Mouse (Mus musculus): ENCODE measurements around the gene Cyp2c40. TPM values are rescaled to one million over a fixed set of nuclear protein-coding genes. Genes with fewer than 3 reads are reported as not detected.
"Not testable (repeated sequence)": the region's sequence is repeated elsewhere in the genome, so short reads cannot be mapped to it uniquely, and the experiment has no call there.

Gene Cyp2c40
- polyA plus RNA-seq (2015; fragmentation: Nextera tagmentation; extraction: Ambion mirVana) = not detected in 2 replicates

GRCm38 (mm10) chr19:39812714-39813113, at the start of gene Cyp2c40:
Gene Cyp2c40 (minus strand): TSS chr19:39812814.
- not testable (repeated sequence) for H3K4me2 ChIP-seq (ENCODE audit: low read depth, low read length); H3K27ac ChIP-seq (ENCODE audit: low read length); ATAC-seq (replicated peaks; ENCODE audit: extremely low read depth, insufficient read depth, low FRiP score); H3K4me3 ChIP-seq (ENCODE audit: low read length); H3K36me3 ChIP-seq (ENCODE audit: control insufficient read depth, insufficient read depth); H3K27me3 ChIP-seq (ENCODE audit: control insufficient read depth, insufficient read depth, low read length); H3K4me1 ChIP-seq (ENCODE audit: control insufficient read depth, insufficient read depth, low read length); H3K9me3 ChIP-seq (replicated peaks; ENCODE audit: control insufficient read depth, low read length); H3K9ac ChIP-seq (ENCODE audit: low read length)
- WGBS = 81% methylated on average over 3 of the region's 3 CpGs

GRCm38 (mm10) chr19:39820931-39821330, 8.3 kb upstream of the Cyp2c40 start:
- H3K4me3 ChIP-seq (ENCODE audit: low read length); H3K27ac ChIP-seq (ENCODE audit: low read length); H3K36me3 ChIP-seq (ENCODE audit: control insufficient read depth, insufficient read depth); ATAC-seq (replicated peaks; ENCODE audit: extremely low read depth, insufficient read depth, low FRiP score); H3K27me3 ChIP-seq (ENCODE audit: control insufficient read depth, insufficient read depth, low read length); H3K9me3 ChIP-seq (replicated peaks; ENCODE audit: control insufficient read depth, low read length); H3K4me2 ChIP-seq (ENCODE audit: low read depth, low read length); H3K9ac ChIP-seq (ENCODE audit: low read length); H3K4me1 ChIP-seq (ENCODE audit: control insufficient read depth, insufficient read depth, low read length): not testable (repeated sequence)
- 60% methylated on average over 2 of the region's 2 CpGs for WGBS

GRCm38 (mm10) chr19:39816400-39816799, 3.8 kb upstream of the Cyp2c40 start:
- not testable (repeated sequence) for H3K36me3 ChIP-seq (ENCODE audit: control insufficient read depth, insufficient read depth); H3K9ac ChIP-seq (ENCODE audit: low read length); H3K4me1 ChIP-seq (ENCODE audit: control insufficient read depth, insufficient read depth, low read length); H3K27me3 ChIP-seq (ENCODE audit: control insufficient read depth, insufficient read depth, low read length); H3K27ac ChIP-seq (ENCODE audit: low read length); H3K4me3 ChIP-seq (ENCODE audit: low read length); H3K9me3 ChIP-seq (replicated peaks; ENCODE audit: control insufficient read depth, low read length); ATAC-seq (replicated peaks; ENCODE audit: extremely low read depth, insufficient read depth, low FRiP score); H3K4me2 ChIP-seq (ENCODE audit: low read depth, low read length)
- 77% methylated on average over 1 of the region's 1 CpGs for WGBS

GRCm38 (mm10) chr19:39815991-39816390, 3.4 kb upstream of the Cyp2c40 start:
- not testable (repeated sequence) for H3K27ac ChIP-seq (ENCODE audit: low read length); ATAC-seq (replicated peaks; ENCODE audit: extremely low read depth, insufficient read depth, low FRiP score); H3K9me3 ChIP-seq (replicated peaks; ENCODE audit: control insufficient read depth, low read length); H3K27me3 ChIP-seq (ENCODE audit: control insufficient read depth, insufficient read depth, low read length); H3K4me3 ChIP-seq (ENCODE audit: low read length); H3K4me1 ChIP-seq (ENCODE audit: control insufficient read depth, insufficient read depth, low read length); H3K36me3 ChIP-seq (ENCODE audit: control insufficient read depth, insufficient read depth); H3K4me2 ChIP-seq (ENCODE audit: low read depth, low read length); H3K9ac ChIP-seq (ENCODE audit: low read length)
- WGBS = 70% methylated on average over 4 of the region's 4 CpGs

GRCm38 (mm10) chr19:39785458-39785857, 27.2 kb downstream of the Cyp2c40 start:
- H3K27me3 ChIP-seq (ENCODE audit: control insufficient read depth, insufficient read depth, low read length); H3K27ac ChIP-seq (ENCODE audit: low read length); ATAC-seq (replicated peaks; ENCODE audit: extremely low read depth, insufficient read depth, low FRiP score); H3K9ac ChIP-seq (ENCODE audit: low read length); H3K36me3 ChIP-seq (ENCODE audit: control insufficient read depth, insufficient read depth); H3K4me3 ChIP-seq (ENCODE audit: low read length); H3K4me1 ChIP-seq (ENCODE audit: control insufficient read depth, insufficient read depth, low read length); H3K9me3 ChIP-seq (replicated peaks; ENCODE audit: control insufficient read depth, low read length); H3K4me2 ChIP-seq (ENCODE audit: low read depth, low read length): not testable (repeated sequence)
- 83% methylated on average over 2 of the region's 2 CpGs for WGBS

- no peak overlapping the region for H3K9ac ChIP-seq (ENCODE audit: low read length)
- 34% methylated on average over 1 of the region's 1 CpGs for WGBS
- H3K4me3 ChIP-seq (ENCODE audit: low read length) = no peak overlapping the region
- H3K4me2 ChIP-seq (ENCODE audit: low read depth, low read length) = no peak overlapping the region
- no peaks in the 10 kb centered on the region for H3K27me3 ChIP-seq (ENCODE audit: control insufficient read depth, insufficient read depth, low read length)
- H3K4me1 ChIP-seq (ENCODE audit: control insufficient read depth, insufficient read depth, low read length) = no peaks in the 10 kb centered on the region
- no peaks in the 10 kb centered on the region for H3K9me3 ChIP-seq (replicated peaks; ENCODE audit: control insufficient read depth, low read length)
- H3K27ac ChIP-seq (ENCODE audit: low read length) = no peak overlapping the region
- ATAC-seq (replicated peaks; ENCODE audit: extremely low read depth, insufficient read depth, low FRiP score) = no peak
- no peaks in the 10 kb centered on the region for H3K36me3 ChIP-seq (ENCODE audit: control insufficient read depth, insufficient read depth)
Measured at GRCm38 (mm10) chr19:39745357-39745756, 67.3 kb downstream of the Cyp2c40 start.

- 65% methylated on average over 1 of the region's 1 CpGs for WGBS
- H3K9me3 ChIP-seq (replicated peaks; ENCODE audit: control insufficient read depth, low read length); H3K27ac ChIP-seq (ENCODE audit: low read length); H3K36me3 ChIP-seq (ENCODE audit: control insufficient read depth, insufficient read depth); H3K27me3 ChIP-seq (ENCODE audit: control insufficient read depth, insufficient read depth, low read length); H3K4me2 ChIP-seq (ENCODE audit: low read depth, low read length); ATAC-seq (replicated peaks; ENCODE audit: extremely low read depth, insufficient read depth, low FRiP score); H3K9ac ChIP-seq (ENCODE audit: low read length); H3K4me1 ChIP-seq (ENCODE audit: control insufficient read depth, insufficient read depth, low read length); H3K4me3 ChIP-seq (ENCODE audit: low read length): not testable (repeated sequence)
Measured at GRCm38 (mm10) chr19:39744361-39744760, 68.3 kb downstream of the Cyp2c40 start.

- Histone ChIP-seq H3K4me2 (ENCODE audit: low read depth, low read length) (no peak within 1 kb of the TSS), H3K27ac (ENCODE audit: low read length) (no peak within 1 kb of the TSS), H3K27me3 (ENCODE audit: control insufficient read depth, insufficient read depth, low read length) (no peaks in the 10 kb centered on the region), H3K4me3 (ENCODE audit: low read length) (no peak within 1 kb of the TSS), H3K9ac (ENCODE audit: low read length) (no peak within 1 kb of the TSS), H3K36me3 (ENCODE audit: control insufficient read depth, insufficient read depth) (no peaks in the 10 kb centered on the region), H3K9me3 (replicated peaks; ENCODE audit: control insufficient read depth, low read length) (no peaks in the 10 kb centered on the region), H3K4me1 (ENCODE audit: control insufficient read depth, insufficient read depth, low read length) (no peaks in the 10 kb centered on the region)
- ATAC-seq (replicated peaks; ENCODE audit: extremely low read depth, insufficient read depth, low FRiP score) = no peak
- WGBS = 79% methylated on average over 2 of the region's 2 CpGs
Measured at GRCm38 (mm10) chr19:39740920-39741319, 71.7 kb downstream of the Cyp2c40 start, which contains the start of gene Cyp2c68. Gene Cyp2c68 (minus strand): TSS chr19:39741054.

Data from heart, embryonic 16.5 days (tissue).